Mouse (Mus musculus) limb, embryonic 15.5 days (tissue): ENCODE results near the gene Vmn1r185. TPM values are rescaled to one million over a fixed set of nuclear protein-coding genes. Genes with fewer than 3 reads are reported as not detected.
"Not testable (repeated sequence)": the region's sequence is repeated elsewhere in the genome, so short reads cannot be mapped to it uniquely, and the experiment has no call there.

Source experiments
- ATAC-seq: fragments of 200-750 bp; cut with Nextera tagmentation; 2 replicates; pipeline ENCODE4 v1.8.0; 2017; ENCODE audit warnings: low read depth, moderate TSS enrichment; ENCODE audit not compliant: insufficient number of reproducible peaks, low FRiP score, low TSS enrichment
- H3K27ac ChIP-seq: fragments of 300-500 bp; sonication (generic); 2 replicates; pipeline ENCODE4 v1.5.1; 2015; ENCODE audit warnings: moderate library complexity, mild to moderate bottlenecking, inconsistent platforms
- H3K27me3 ChIP-seq: fragments of 300-500 bp; sonication (generic); 2 replicates; pipeline ENCODE4 v1.6.1; 2015; ENCODE audit warnings: inconsistent platforms
- H3K36me3 ChIP-seq: fragments of 300-500 bp; sonication (generic); 2 replicates; pipeline ENCODE4 v1.6.1; 2015; ENCODE audit warnings: inconsistent platforms
- H3K4me1 ChIP-seq: fragments of 300-500 bp; sonication (generic); 2 replicates; pipeline ENCODE4 v1.6.1; 2015; ENCODE audit warnings: inconsistent platforms
- H3K4me2 ChIP-seq: fragments of 300-500 bp; sonication (generic); 2 replicates; pipeline ENCODE4 v1.6.1; 2015; ENCODE audit warnings: mild to moderate bottlenecking, inconsistent platforms
- H3K4me3 ChIP-seq: fragments of 300-500 bp; sonication (generic); 2 replicates; pipeline ENCODE4 v1.5.1; 2015; ENCODE audit warnings: mild to moderate bottlenecking, inconsistent platforms
- H3K9ac ChIP-seq: fragments of 300-500 bp; sonication (generic); 2 replicates; pipeline ENCODE4 v1.6.1; 2015; ENCODE audit warnings: inconsistent platforms
- H3K9me3 ChIP-seq: fragments of 300-500 bp; sonication (generic); 2 replicates; pipeline ENCODE4 v1.6.1; 2016; ENCODE audit warnings: inconsistent platforms
- WGBS: fragments of 180-500 bp; shearing (Covaris S2); methylation state at CpG from one replicate; pipeline ENCODE4 v1.1.7; 2015; 5-methylcytosine and 5-hydroxymethylcytosine counted together
- polyA plus RNA-seq: library from polyadenylated mRNA; unstranded; fragments of >200 nt; fragmentation: Nextera tagmentation; extraction: Ambion mirVana; gene quantifications from 2 replicates; pipeline ENCODE4 v1.2.1, GENCODE M21; 2015

Gene Vmn1r185
- not detected in 2 replicates for polyA plus RNA-seq

DNA sequence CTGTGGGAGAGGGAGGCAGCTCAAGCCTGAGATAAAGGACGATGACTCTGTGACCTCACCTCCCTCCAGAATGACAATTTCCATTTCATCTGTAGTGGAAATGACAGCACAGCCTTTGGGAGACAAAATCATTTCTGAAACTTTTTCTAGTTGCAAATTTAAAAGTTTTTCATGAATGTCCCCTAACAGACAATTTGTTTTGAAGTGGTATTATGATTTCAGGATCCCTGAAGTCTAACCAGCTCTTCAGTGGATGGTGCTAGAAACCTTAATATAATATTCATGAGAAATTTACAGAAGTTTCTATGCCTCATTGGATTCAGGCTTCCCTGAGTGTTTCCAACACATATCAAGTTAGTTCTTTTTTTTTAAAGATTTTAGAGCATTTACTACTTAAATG lies at the start of gene Vmn1r185:
TSS of gene Vmn1r185 (minus strand) at position 101 of the 400 bp plus-strand sequence.
- ATAC-seq, H3K27me3 ChIP-seq: not testable (repeated sequence)

DNA sequence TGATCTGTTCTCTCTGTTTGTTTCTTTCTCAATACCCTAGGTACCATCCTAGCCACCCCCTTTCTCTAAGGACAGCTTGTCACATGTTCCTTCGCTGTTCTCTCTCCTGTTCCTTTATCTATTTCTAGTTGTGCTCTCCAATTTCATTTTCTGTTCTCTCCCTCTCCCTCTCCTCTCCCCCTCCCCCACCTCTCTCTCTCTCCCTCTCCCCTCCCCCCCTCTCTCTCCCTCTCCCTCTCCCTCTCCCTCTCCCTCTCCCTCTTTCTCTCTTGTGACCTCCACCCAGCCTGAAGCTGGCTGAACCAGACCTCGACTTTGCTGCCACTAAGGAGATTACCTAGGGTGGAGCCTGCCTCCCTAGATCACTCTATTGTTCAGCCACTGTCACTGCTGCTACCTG lies 49.2 kb upstream of the Vmn1r185 start:
- WGBS, result 33% methylated on average over 2 of the region's 2 CpGs
- H3K4me1 ChIP-seq, H3K36me3 ChIP-seq, H3K4me3 ChIP-seq, H3K9ac ChIP-seq, H3K27me3 ChIP-seq, H3K4me2 ChIP-seq, H3K9me3 ChIP-seq, H3K27ac ChIP-seq, ATAC-seq: not testable (repeated sequence)

More for the DNA sequence above, at the start of gene Vmn1r185:
- not testable (repeated sequence) for H3K4me3 ChIP-seq, H3K9me3 ChIP-seq, H3K9ac ChIP-seq, H3K4me2 ChIP-seq, H3K4me1 ChIP-seq, H3K27ac ChIP-seq, H3K36me3 ChIP-seq
- WGBS, result 76% methylated on average over 1 of the region's 1 CpGs

DNA sequence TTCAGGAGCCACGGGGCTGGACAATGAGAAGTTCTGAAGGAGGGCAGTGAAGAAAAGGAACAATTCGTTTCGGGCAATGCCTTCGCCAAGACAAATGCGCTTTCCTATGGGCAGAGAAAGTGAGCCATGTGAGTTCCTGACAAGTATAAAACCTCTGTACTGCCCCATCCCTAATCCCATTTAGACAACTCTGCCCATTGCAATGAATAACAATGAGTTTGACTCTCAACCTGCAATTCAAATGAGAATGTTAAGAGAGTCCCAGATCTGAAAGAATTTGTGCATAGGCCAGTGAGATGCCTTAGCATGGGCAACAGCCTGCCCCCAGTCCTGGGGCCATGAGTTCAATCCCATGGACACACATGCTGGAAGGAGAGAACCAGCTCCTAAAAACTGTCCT lies 47.7 kb upstream of the Vmn1r185 start:
- no peak overlapping the region for H3K27ac ChIP-seq
- no peak overlapping the region for H3K4me2 ChIP-seq
- H3K36me3 ChIP-seq, result no peaks in the 10 kb centered on the region
- H3K4me1 ChIP-seq, result no peaks in the 10 kb centered on the region
- no peak overlapping the region for H3K4me3 ChIP-seq
- no peaks in the 10 kb centered on the region for H3K9me3 ChIP-seq
- ATAC-seq, result no peak
- no peak overlapping the region for H3K9ac ChIP-seq
- 93% methylated on average over 5 of the region's 5 CpGs for WGBS
- no peaks in the 10 kb centered on the region for H3K27me3 ChIP-seq

DNA sequence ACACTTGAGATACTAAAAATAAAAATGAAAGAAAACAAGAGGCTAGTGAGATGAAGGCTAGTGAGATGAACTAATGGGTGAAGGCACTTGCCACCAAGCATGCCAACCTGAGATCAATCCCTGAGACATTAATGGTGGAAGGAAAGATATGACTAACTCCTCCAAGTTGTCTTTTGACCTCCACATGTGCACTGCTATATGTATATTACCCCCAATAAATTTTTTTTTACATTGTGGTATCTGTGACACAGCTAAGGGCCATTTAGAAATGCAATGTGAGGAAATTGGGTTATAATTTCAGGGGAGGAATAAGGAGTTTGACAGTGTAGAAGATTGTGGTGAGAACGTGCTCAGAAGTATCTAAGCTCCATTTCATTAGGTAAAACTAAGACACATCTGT lies 28.5 kb downstream of the Vmn1r185 start:
- H3K9me3 ChIP-seq, result no peaks in the 10 kb centered on the region
- no peaks in the 10 kb centered on the region for H3K27me3 ChIP-seq
- no peak overlapping the region for H3K4me3 ChIP-seq
- H3K9ac ChIP-seq, result no peak overlapping the region
- whole genome bisulfite sequencing, result 51% methylated on average over 1 of the region's 1 CpGs
- no peaks in the 10 kb centered on the region for H3K36me3 ChIP-seq
- H3K4me2 ChIP-seq, result no peak overlapping the region
- no peak overlapping the region for H3K27ac ChIP-seq
- no peaks in the 10 kb centered on the region for H3K4me1 ChIP-seq
- ATAC-seq, result no peak

DNA sequence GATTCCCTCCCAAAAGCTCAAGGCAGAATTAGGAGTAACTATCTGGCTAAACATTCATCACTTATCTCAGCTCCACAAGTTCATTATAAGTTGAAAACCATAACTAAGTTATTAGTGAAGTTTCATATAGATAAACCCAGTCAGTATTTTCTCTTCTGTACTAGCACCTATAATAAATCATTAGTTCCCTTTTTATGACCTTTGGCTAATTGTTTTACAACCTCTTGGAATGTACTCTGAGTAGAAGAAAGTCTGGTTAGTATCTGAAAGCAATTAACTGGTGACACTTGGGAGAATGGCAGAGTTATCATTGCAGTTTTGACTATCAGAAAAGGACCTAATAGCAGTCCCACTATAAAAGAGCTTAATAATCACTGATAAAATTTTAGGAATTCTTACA lies 29.2 kb downstream of the Vmn1r185 start:
- Histone ChIP-seq H3K36me3 (no peaks in the 10 kb centered on the region), H3K27me3 (no peaks in the 10 kb centered on the region), H3K4me2 (no peak overlapping the region), H3K4me3 (no peak overlapping the region), H3K27ac (no peak overlapping the region), H3K9me3 (no peaks in the 10 kb centered on the region), H3K4me1 (no peaks in the 10 kb centered on the region), H3K9ac (no peak overlapping the region)
- no peak for ATAC-seq

Other genes starting within 250 kb of the Vmn1r185 start
- gene Nlrp9c, start 214.8 kb downstream of the Vmn1r185 start, polyA plus RNA-seq, result not detected in 2 replicates
- gene Nlrp4a, start 183.4 kb downstream of the Vmn1r185 start, polyA plus RNA-seq, result not detected in 2 replicates
- not detected in 2 replicates for gene Nlrp9a, start 83.4 kb downstream of the Vmn1r185 start, polyA plus RNA-seq
- gene Cyp2b23, start 68.0 kb upstream of the Vmn1r185 start, polyA plus RNA-seq, result not detected in 2 replicates
- 11.3 and 14.7 TPM in 2 replicates for gene Cyp2b19, start 138.7 kb upstream of the Vmn1r185 start, polyA plus RNA-seq
- not detected in 2 replicates for gene Cyp2g1, start 190.4 kb upstream of the Vmn1r185 start, polyA plus RNA-seq
- not detected in 2 replicates for gene Cyp2a5, start 216.8 kb upstream of the Vmn1r185 start, polyA plus RNA-seq